Mouse (Mus musculus) brain, embryonic 14.5 days (tissue): Measurements from ENCODE around the gene S100a16.
A peak's percentile ranks its signal among the peaks of the same experiment; 100 is the strongest.

Experiments
- CTCF ChIP-seq: fragments of 200-500 bp; IDR thresholded peaks from 2 replicates; pipeline ENCODE4 v1.5.1; 2012; ENCODE audit warnings: inconsistent platforms, mild to moderate bottlenecking, moderate library complexity, borderline replicate concordance; ENCODE audit not compliant: insufficient read depth, insufficient read length; ENCODE audit errors: extremely low read depth
- POLR2A ChIP-seq: fragments of 200-500 bp; IDR thresholded peaks from 2 replicates; pipeline ENCODE4 v1.6.1; 2012; ENCODE audit warnings: mild to moderate bottlenecking, inconsistent platforms, borderline replicate concordance; ENCODE audit not compliant: poor library complexity, insufficient read depth, insufficient read length, severe bottlenecking; ENCODE audit errors: extremely low read depth

GRCm38 (mm10) chr3:90525421-90525820 is 11.6 kb upstream of the S100a16 start:
- TF ChIP-seq POLR2A (no peak), CTCF (peak; percentile 41; the same call in 1 of the 2 replicates)
